Mouse (Mus musculus) liver, adult 2 months (tissue): Measurements from ENCODE around the gene Cers1. TPM values are rescaled to one million over a fixed set of nuclear protein-coding genes. Genes with fewer than 3 reads are reported as not detected.
A peak's percentile ranks its signal among the peaks of the same experiment; 100 is the strongest.

Experiments used
- DNase-seq: peaks from one replicate; pipeline ENCODE4 v3.0.0-alpha.2; 2011; ENCODE audit warnings: low read depth, low spot score; ENCODE audit errors: extremely low read depth
- H3K27ac ChIP-seq: fragments of 200-500 bp; replicated peaks from 2 replicates; pipeline ENCODE4 v1.5.1; 2012; ENCODE audit warnings: low read depth, mild to moderate bottlenecking, control low read depth, inconsistent platforms, low read length; ENCODE audit not compliant: insufficient read depth
- H3K27me3 ChIP-seq: fragments of 200-500 bp; 2 replicates; pipeline ENCODE4 v1.6.1; 2012; ENCODE audit warnings: mild to moderate bottlenecking, moderate library complexity, low read length, inconsistent platforms; ENCODE audit not compliant: control insufficient read depth, insufficient read depth
- H3K36me3 ChIP-seq: fragments of 200-500 bp; 2 replicates; pipeline ENCODE4 v1.6.1; 2012; ENCODE audit warnings: low read length, inconsistent platforms; ENCODE audit not compliant: control insufficient read depth, insufficient read depth
- H3K4me1 ChIP-seq: fragments of 200-500 bp; 2 replicates; pipeline ENCODE4 v1.6.1; 2011; ENCODE audit warnings: low read length; ENCODE audit not compliant: control insufficient read depth, insufficient read depth
- H3K4me3 ChIP-seq: fragments of 200-500 bp; 2 replicates; pipeline ENCODE4 v1.5.1; 2011; ENCODE audit warnings: low read depth, mild to moderate bottlenecking, control low read depth, low read length, moderate library complexity; ENCODE audit not compliant: insufficient read depth
- H3K79me2 ChIP-seq: fragments of 200-500 bp; 2 replicates; pipeline ENCODE4 v1.6.1; 2012; ENCODE audit warnings: inconsistent platforms, mild to moderate bottlenecking, low read length, moderate library complexity; ENCODE audit not compliant: control insufficient read depth, insufficient read depth
- H3K9ac ChIP-seq: fragments of 200-500 bp; 2 replicates; pipeline ENCODE4 v1.6.1; 2012; ENCODE audit warnings: low read depth, mild to moderate bottlenecking, control low read depth, inconsistent platforms, low read length
- CTCF ChIP-seq: fragments of 200-500 bp; IDR thresholded peaks from 2 replicates; pipeline ENCODE4 v1.5.1; 2011; ENCODE audit warnings: low read depth, low read length, control low read depth
- POLR2A ChIP-seq: fragments of 200-500 bp; IDR thresholded peaks from 2 replicates; pipeline ENCODE4 v1.6.1; 2011; ENCODE audit warnings: low read length, control low read depth; ENCODE audit not compliant: insufficient read depth; ENCODE audit errors: extremely low read depth
- WGBS: fragments of 180-500 bp; shearing (Covaris S2); methylation state at CpG from one replicate; pipeline ENCODE4 v1.1.7; 2018; 5-methylcytosine and 5-hydroxymethylcytosine counted together
- polyA plus RNA-seq: library from polyadenylated mRNA; depleted of rRNA; stranded (reverse); fragments of >200 nt; gene quantifications from 2 replicates; pipeline ENCODE4 v1.2.3, GENCODE M21; 2012
- total RNA-seq: library from RNA; depleted of rRNA; stranded (reverse); fragments of >200 nt; gene quantifications from 2 replicates; pipeline ENCODE4 v1.2.3, GENCODE M21; 2014

The Cers1 gene
- total and polyA plus RNA-seq, 2 experiments: 0.04 TPM; not detected in 1

DNA sequence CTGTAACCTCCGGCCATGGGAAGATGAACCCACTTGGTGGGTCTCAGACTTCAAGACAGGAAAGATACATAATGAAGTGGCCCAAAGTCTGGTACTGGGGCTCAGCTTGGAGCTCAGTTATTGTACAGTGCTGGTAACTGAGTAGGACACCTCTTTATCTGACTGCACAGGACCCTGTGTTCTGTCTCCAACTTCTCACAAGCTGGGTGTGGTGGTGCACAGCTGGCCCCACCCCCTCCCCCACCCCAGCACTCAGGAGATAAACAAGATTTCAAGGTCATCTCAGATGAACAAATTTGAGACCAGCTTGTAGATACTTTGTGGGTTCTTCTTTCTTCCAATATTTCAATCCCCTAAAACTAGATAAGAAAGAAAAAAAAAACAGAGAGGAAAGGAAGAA lies 40.5 kb downstream of the Cers1 start:
- peaks cover 12% of the 10 kb centered on the region for H3K4me1 ChIP-seq
- 94% methylated on average over 1 of the region's 1 CpGs for WGBS
- DNase-seq: no peak
- no peaks in the 10 kb centered on the region for H3K36me3 ChIP-seq
- TF ChIP-seq CTCF (no peak), POLR2A (no peak)
- H3K9ac ChIP-seq: no peak overlapping the region
- no peaks in the 10 kb centered on the region for H3K27me3 ChIP-seq
- no peak overlapping the region for H3K4me3 ChIP-seq
- no peak overlapping the region for H3K27ac ChIP-seq
- H3K79me2 ChIP-seq: peaks cover 20% of the 10 kb centered on the region; the same call in 1 of the 2 replicates

DNA sequence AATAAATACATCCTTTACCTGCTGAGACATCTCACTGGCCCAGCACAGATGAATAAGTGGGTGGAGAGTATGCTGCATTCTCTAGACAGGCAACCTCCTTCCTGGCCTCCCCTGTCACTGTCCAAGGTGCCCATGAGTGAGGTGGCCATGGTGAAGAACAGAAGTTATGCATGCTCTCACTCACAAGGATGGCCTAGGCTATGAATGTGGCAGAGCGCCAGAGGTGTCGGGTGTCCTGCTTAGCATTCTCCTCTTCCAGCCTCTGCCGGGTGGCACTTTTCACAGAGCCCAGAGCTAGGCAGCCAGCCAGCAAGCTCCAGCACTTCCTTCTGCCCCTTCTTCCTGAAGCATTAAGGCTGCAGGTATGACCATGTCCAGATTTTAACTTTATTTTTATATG lies 43.8 kb downstream of the Cers1 start:
- Histone ChIP-seq H3K79me2 (no peaks in the 10 kb centered on the region), H3K4me1 (peaks cover 4% of the 10 kb centered on the region; the same call in 1 of the 2 replicates), H3K9ac (no peak overlapping the region), H3K27me3 (no peaks in the 10 kb centered on the region), H3K27ac (no peak overlapping the region), H3K36me3 (no peaks in the 10 kb centered on the region), H3K4me3 (no peak overlapping the region)
- DNase-seq: no peak
- TF ChIP-seq POLR2A (no peak), CTCF (no peak)
- WGBS: 56% methylated on average over 3 of the region's 3 CpGs

DNA sequence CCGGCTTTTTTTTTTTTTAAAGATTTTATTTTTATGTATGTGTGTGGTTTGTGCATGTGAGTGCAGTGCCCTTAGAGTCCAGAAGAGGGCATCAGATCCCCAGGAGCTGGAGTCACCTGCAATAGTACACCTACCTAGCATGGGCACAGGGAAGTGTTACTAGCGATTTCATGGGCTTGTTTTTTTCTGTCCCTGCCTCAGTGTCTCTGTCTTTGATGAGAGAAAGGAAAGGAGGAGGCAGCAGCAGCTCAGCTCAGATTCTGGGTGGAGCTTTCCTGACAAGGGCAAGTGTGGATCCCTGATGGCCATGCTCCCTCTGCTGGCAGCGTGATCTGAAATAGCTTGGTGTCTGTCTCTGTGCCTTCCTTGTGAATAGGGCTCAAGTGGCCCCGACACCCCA lies 45.2 kb downstream of the Cers1 start:
- H3K36me3 ChIP-seq: no peaks in the 10 kb centered on the region
- no peaks in the 10 kb centered on the region for H3K79me2 ChIP-seq
- WGBS: 80% methylated on average over 4 of the region's 4 CpGs
- H3K4me1 ChIP-seq: peaks cover 6% of the 10 kb centered on the region; the same call in 1 of the 2 replicates
- no peak overlapping the region for H3K9ac ChIP-seq
- TF ChIP-seq POLR2A: no peak
- TF ChIP-seq CTCF: peak; percentile 55
- H3K4me3 ChIP-seq: no peak overlapping the region
- H3K27me3 ChIP-seq: no peaks in the 10 kb centered on the region
- DNase-seq: no peak
- H3K27ac ChIP-seq: no peak overlapping the region

DNA sequence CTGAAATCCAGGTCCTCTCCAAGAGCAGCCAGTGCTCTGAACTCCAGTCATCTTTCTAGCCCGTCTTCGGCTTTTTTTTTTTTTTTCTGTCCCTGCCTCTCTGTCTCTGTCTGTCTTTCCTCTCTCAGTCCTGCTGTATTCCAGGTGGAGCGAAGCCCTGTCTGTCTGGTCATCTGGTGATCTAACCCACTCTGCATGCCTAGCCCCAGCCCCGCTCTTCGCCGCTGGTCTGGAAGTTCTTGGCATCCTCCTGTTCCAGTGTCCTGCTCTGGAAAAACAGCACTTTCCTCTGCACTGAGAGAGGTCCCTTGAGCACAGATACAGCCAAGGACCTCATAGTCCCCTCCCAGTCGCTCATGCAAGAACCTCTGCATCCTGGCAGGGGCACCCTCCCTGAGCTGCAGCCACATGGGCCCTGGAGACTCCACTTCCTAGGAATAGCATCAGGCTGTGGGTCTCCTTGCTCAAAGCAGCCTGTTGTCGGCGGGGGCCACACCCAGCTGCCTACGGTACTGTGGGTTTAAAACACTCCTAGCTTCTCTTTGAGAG lies 46.0 kb downstream of the Cers1 start:
- H3K4me1 ChIP-seq: peaks cover 6% of the 10 kb centered on the region; the same call in 1 of the 2 replicates
- H3K9ac ChIP-seq: no peak overlapping the region
- no peak for DNase-seq
- no peak overlapping the region for H3K4me3 ChIP-seq
- WGBS: 94% methylated on average over 10 of the region's 10 CpGs
- no peak for TF ChIP-seq CTCF
- no peak overlapping the region for H3K27ac ChIP-seq
- no peaks in the 10 kb centered on the region for H3K27me3 ChIP-seq
- H3K79me2 ChIP-seq: no peaks in the 10 kb centered on the region
- H3K36me3 ChIP-seq: no peaks in the 10 kb centered on the region

DNA sequence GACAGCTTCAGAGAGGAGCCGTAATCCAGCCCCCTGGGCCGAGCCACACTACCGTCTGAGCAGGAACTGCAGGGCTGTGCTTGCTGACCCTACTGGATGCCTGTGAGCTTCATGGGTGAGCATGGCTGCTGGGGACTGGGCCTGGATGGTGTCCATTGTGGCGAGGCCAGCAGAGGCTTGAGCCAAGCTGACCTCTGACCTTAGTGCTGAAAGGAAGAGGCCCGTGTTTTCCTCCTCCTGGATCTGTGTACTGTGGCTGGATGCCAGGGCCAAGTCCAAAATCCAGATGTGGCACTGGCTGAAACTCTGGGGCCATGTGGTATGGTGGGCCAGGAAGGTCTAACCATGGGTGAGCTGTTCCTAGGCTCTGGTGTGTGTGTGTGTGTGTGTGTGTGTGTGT lies 48.5 kb downstream of the Cers1 start:
- H3K36me3 ChIP-seq: no peaks in the 10 kb centered on the region
- H3K9ac ChIP-seq: no peak overlapping the region
- H3K79me2 ChIP-seq: no peaks in the 10 kb centered on the region
- H3K4me3 ChIP-seq: no peak overlapping the region
- peak; percentile 93 for DNase-seq
- no peaks in the 10 kb centered on the region for H3K27me3 ChIP-seq
- peaks cover 6% of the 10 kb centered on the region; the same call in 1 of the 2 replicates for H3K4me1 ChIP-seq
- peak overlapping the region; percentile 78 for H3K27ac ChIP-seq
- 9% methylated on average over 5 of the region's 5 CpGs for WGBS
- no peak for TF ChIP-seq CTCF
- TF ChIP-seq POLR2A: no peak

DNA sequence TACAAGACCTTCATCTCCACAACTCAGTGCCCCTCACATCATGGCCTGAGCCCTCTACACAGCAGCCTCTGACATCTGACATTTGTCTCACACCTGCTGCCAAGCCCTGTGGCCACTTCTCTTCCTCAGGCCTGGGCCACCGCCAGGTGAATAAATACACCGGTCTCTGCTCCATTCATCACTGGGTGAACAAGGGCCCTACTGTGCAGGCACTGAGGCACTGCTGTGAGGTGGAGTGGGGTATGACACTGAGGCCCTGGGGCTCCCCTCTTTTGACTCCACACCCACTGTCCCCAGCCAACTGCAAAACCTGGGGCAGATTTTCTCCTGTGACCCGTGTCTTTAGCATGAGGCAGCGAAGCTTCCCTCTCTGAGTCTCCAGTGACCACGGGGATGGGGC lies 51.0 kb downstream of the Cers1 start:
- TF ChIP-seq POLR2A: no peak
- TF ChIP-seq CTCF: no peak
- H3K4me3 ChIP-seq: no peak overlapping the region
- no peaks in the 10 kb centered on the region for H3K36me3 ChIP-seq
- WGBS: 61% methylated on average over 5 of the region's 5 CpGs
- H3K4me1 ChIP-seq: peaks cover 6% of the 10 kb centered on the region; the same call in 1 of the 2 replicates
- no peaks in the 10 kb centered on the region for H3K27me3 ChIP-seq
- H3K27ac ChIP-seq: no peak overlapping the region
- DNase-seq: no peak
- no peak overlapping the region for H3K9ac ChIP-seq
- no peaks in the 10 kb centered on the region for H3K79me2 ChIP-seq
